Mouse (Mus musculus) stomach, embryonic 15.5 days (tissue): ENCODE results near the gene Cyp4f14. TPM values are rescaled to one million over a fixed set of nuclear protein-coding genes. Genes with fewer than 3 reads are reported as not detected.

Experiments used
- polyA plus RNA-seq: library from polyadenylated mRNA; unstranded; fragments of >200 nt; fragmentation: Nextera tagmentation; extraction: Ambion mirVana; gene quantifications from 2 replicates; pipeline ENCODE4 v1.2.1, GENCODE M21; 2015

The Cyp4f14 gene
- polyA plus RNA-seq, 1 experiment from 2014 or later = 0.62 TPM

Other genes with a start within 250 kb of the Cyp4f14 start
- 0.98 and 1.7 TPM in 2 replicates for gene Cyp4f15, start 231.7 kb downstream of the Cyp4f14 start, polyA plus RNA-seq
- 24.8 and 25.9 TPM in 2 replicates for gene Zfp871, start 129.1 kb downstream of the Cyp4f14 start, polyA plus RNA-seq
- gene Zfp811, start 107.4 kb downstream of the Cyp4f14 start, polyA plus RNA-seq = 3.6 and 4.0 TPM in 2 replicates
- gene Zfp799, start 87.1 kb downstream of the Cyp4f14 start, polyA plus RNA-seq = 10.1 and 12.3 TPM in 2 replicates
- 4.3 and 6.1 TPM in 2 replicates for gene Zfp870, start 25.7 kb downstream of the Cyp4f14 start, polyA plus RNA-seq
- 17.6 and 18.4 TPM in 2 replicates for gene Cyp4f13, start 30.1 kb upstream of the Cyp4f14 start, polyA plus RNA-seq
- 10.9 and 12.1 TPM in 2 replicates for gene Zfp472, start 48.5 kb upstream of the Cyp4f14 start, polyA plus RNA-seq
- 10.9 and 11.3 TPM in 2 replicates for gene Zfp952, start 75.8 kb upstream of the Cyp4f14 start, polyA plus RNA-seq
- 10.3 and 10.8 TPM in 2 replicates for gene Zfp763, start 116.1 kb upstream of the Cyp4f14 start, polyA plus RNA-seq
- gene 4921501E09Rik, start 150.7 kb upstream of the Cyp4f14 start, polyA plus RNA-seq = not detected in 2 replicates
- 7.8 and 9.1 TPM in 2 replicates for gene Zfp563, start 172.0 kb upstream of the Cyp4f14 start, polyA plus RNA-seq
- gene Morc2b, start 222.3 kb upstream of the Cyp4f14 start, polyA plus RNA-seq = 0.04 TPM in 1 of 2 replicates, not detected in the other